Mouse (Mus musculus) neural tube, embryonic 12.5 days (tissue): ENCODE measurements around the gene Elfn1. TPM values are rescaled to one million over a fixed set of nuclear protein-coding genes. Genes with fewer than 3 reads are reported as not detected.
A peak's percentile ranks its signal among the peaks of the same experiment; 100 is the strongest.

Experiments
- ATAC-seq: fragments of 200-750 bp; cut with Nextera tagmentation; 2 replicates; pipeline ENCODE4 v1.8.0; 2017; ENCODE audit warnings: low read depth, mild to moderate bottlenecking, moderate TSS enrichment, moderate library complexity; ENCODE audit not compliant: low FRiP score
- H3K27ac ChIP-seq: fragments of 300-500 bp; sonication (generic); 2 replicates; pipeline ENCODE4 v1.5.1; 2016
- H3K27me3 ChIP-seq: fragments of 300-500 bp; sonication (generic); replicated peaks from 2 replicates; pipeline ENCODE4 v1.6.1; 2016; ENCODE audit warnings: mild to moderate bottlenecking
- H3K36me3 ChIP-seq: fragments of 300-500 bp; sonication (generic); 2 replicates; pipeline ENCODE4 v1.6.1; 2016; ENCODE audit warnings: mild to moderate bottlenecking
- H3K4me1 ChIP-seq: fragments of 300-500 bp; sonication (generic); 2 replicates; pipeline ENCODE4 v1.6.1; 2016
- H3K4me2 ChIP-seq: fragments of 300-500 bp; sonication (generic); replicated peaks from 2 replicates; pipeline ENCODE4 v1.6.1; 2016; ENCODE audit warnings: mild to moderate bottlenecking
- H3K4me3 ChIP-seq: fragments of 300-500 bp; sonication (generic); 2 replicates; pipeline ENCODE4 v1.5.1; 2016
- H3K9ac ChIP-seq: fragments of 300-500 bp; sonication (generic); 2 replicates; pipeline ENCODE4 v1.6.1; 2016; ENCODE audit warnings: mild to moderate bottlenecking
- H3K9me3 ChIP-seq: fragments of 300-500 bp; sonication (generic); 2 replicates; pipeline ENCODE4 v1.6.1; 2016; ENCODE audit warnings: mild to moderate bottlenecking
- whole genome bisulfite sequencing: fragments of 180-500 bp; shearing (Covaris S2); methylation state at CpG from one replicate; pipeline ENCODE4 v1.1.7; 2016; 5-methylcytosine and 5-hydroxymethylcytosine counted together
- polyA plus RNA-seq: library from polyadenylated mRNA; unstranded; fragments of >200 nt; fragmentation: Nextera tagmentation; extraction: Ambion mirVana; gene quantifications from 2 replicates; pipeline ENCODE4 v1.2.1, GENCODE M21; 2016

Elfn1 gene
- polyA plus RNA-seq, 1 experiment from 2014 or later, result 2.6 TPM

DNA sequence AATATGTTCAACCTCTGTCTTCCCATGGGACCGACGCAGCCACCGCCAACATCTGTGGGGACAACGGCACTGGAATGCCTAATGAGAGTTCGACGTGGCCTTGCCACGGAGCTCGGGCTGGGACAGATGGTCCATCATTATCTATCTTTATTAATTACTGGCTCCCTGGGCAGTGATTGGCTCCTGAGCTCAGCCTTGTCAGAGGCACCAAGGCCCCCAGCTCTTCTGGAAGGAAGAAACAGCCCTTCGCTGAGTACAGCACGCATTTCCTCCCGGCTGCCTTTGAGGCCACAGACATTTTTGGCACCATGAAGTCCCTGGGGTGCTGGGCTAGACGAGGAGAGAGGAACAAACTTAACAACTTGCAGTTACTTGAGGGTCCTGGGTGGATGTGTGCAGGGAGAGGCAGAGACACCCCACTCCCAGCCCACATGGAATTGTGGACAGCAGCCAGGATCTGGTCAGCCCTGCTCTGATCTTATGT is 13.7 kb upstream of the Elfn1 start:
- 0 out of 2 replicates have a peak, but pooled peaks have one; percentile 23 for ATAC-seq
- H3K4me2 ChIP-seq, result 0 out of 2 replicates have a peak overlapping the region, but pooled peaks have one; percentile 9
- 0 out of 2 replicates have a peak overlapping the region, but pooled peaks have one; percentile 22 for H3K27ac ChIP-seq
- H3K4me1 ChIP-seq, result peaks cover 28% of the 10 kb centered on the region
- no peaks in the 10 kb centered on the region for H3K9me3 ChIP-seq
- 0 out of 2 replicates have a peak, but pooled peaks cover 3% of the 10 kb centered on the region for H3K27me3 ChIP-seq
- no peak overlapping the region for H3K9ac ChIP-seq
- WGBS, result 41% methylated on average over 12 of the region's 12 CpGs
- H3K36me3 ChIP-seq, result no peaks in the 10 kb centered on the region
- H3K4me3 ChIP-seq, result no peak overlapping the region

DNA sequence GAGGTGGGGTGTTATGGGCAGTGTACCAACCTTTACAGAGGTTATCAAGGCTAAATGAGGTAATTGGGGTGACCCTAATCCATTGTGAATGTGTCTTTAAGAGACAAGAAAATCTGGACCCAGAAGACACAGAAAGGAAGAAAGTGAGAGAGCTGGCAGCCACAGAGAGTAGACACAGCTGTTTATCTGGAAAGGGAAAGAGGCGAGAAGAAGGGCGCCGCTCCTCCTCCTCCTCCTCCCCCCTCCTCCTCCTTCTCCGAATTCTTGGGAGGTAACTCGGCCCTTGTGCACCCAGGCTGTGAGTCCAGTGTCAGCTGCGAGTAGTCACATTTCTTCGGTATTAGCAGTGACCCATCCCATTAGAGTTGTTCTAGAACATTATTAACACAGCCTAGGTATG is 8.7 kb upstream of the Elfn1 start:
- WGBS, result 41% methylated on average over 7 of the region's 7 CpGs
- Histone ChIP-seq H3K4me1 (peaks cover 6% of the 10 kb centered on the region), H3K36me3 (no peaks in the 10 kb centered on the region), H3K27me3 (0 out of 2 replicates have a peak, but pooled peaks cover 3% of the 10 kb centered on the region), H3K4me3 (no peak overlapping the region), H3K27ac (no peak overlapping the region), H3K9ac (no peak overlapping the region), H3K9me3 (no peaks in the 10 kb centered on the region), H3K4me2 (no peak overlapping the region)
- ATAC-seq, result no peak

GRCm38 (mm10) chr5:139905121-139905520 is 2.6 kb upstream of the Elfn1 start:
- no peak for ATAC-seq
- Histone ChIP-seq H3K4me1 (peaks cover 31% of the 10 kb centered on the region), H3K4me3 (no peak overlapping the region), H3K4me2 (no peak overlapping the region), H3K36me3 (no peaks in the 10 kb centered on the region), H3K9ac (no peak overlapping the region), H3K27me3 (peaks cover 47% of the 10 kb centered on the region), H3K9me3 (no peaks in the 10 kb centered on the region), H3K27ac (no peak overlapping the region)
- 80% methylated on average over 5 of the region's 5 CpGs for WGBS

GRCm38 (mm10) chr5:139906507-139906906 is 1.2 kb upstream of the Elfn1 start:
- 33% methylated on average over 9 of the region's 9 CpGs for WGBS

DNA sequence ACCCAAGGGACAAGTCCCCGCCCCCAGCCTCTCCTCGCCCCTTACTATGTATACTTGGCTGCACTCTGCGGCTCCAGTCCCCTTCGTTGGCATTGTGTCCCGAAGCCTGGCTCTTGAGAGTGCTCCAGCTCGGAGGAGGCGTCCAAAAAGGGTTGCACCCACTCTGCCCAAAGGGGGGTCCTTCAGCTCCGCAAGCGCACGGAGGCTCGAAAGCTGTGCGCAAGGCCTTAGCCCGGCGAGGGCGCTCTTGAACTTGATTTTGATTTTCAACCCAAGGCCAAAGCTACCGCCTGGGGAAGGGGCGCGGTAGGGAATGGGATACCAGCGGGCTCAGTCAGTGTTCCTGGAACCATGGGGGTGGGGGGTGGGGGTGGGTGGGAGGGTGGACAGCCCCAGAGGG is 502 bp upstream of the Elfn1 start:
- 1% methylated on average over 19 of the region's 19 CpGs for WGBS
- peaks cover 52% of the 10 kb centered on the region for H3K4me1 ChIP-seq
- peak overlapping the region; percentile 89 for H3K4me2 ChIP-seq
- ATAC-seq, result no peak
- peaks cover 65% of the 10 kb centered on the region for H3K27me3 ChIP-seq
- H3K9ac ChIP-seq, result peak overlapping the region; percentile 79
- no peaks in the 10 kb centered on the region for H3K9me3 ChIP-seq
- no peaks in the 10 kb centered on the region for H3K36me3 ChIP-seq
- H3K4me3 ChIP-seq, result peak overlapping the region; percentile 63
- H3K27ac ChIP-seq, result no peak overlapping the region

More at GRCm38 (mm10) chr5:139906507-139906906, 1.2 kb upstream of the Elfn1 start:
- Histone ChIP-seq H3K4me3 (no peak overlapping the region), H3K9me3 (no peaks in the 10 kb centered on the region), H3K4me1 (peaks cover 45% of the 10 kb centered on the region), H3K27ac (no peak overlapping the region), H3K36me3 (no peaks in the 10 kb centered on the region), H3K4me2 (peak overlapping the region; percentile 89), H3K27me3 (peaks cover 60% of the 10 kb centered on the region), H3K9ac (no peak overlapping the region)
- no peak for ATAC-seq

GRCm38 (mm10) chr5:139908243-139908810 is 584 bp downstream of the Elfn1 start:
- WGBS, result under 1% methylated on average over 75 of the region's 78 CpGs
- Histone ChIP-seq H3K4me1 (peaks cover 63% of the 10 kb centered on the region), H3K9ac (peak overlapping the region; percentile 79), H3K36me3 (no peaks in the 10 kb centered on the region), H3K4me2 (peak overlapping the region; percentile 89), H3K27ac (peak overlapping the region; percentile 22; the same call in 1 of the 2 replicates), H3K9me3 (no peaks in the 10 kb centered on the region), H3K27me3 (peaks cover 76% of the 10 kb centered on the region), H3K4me3 (peak overlapping the region; percentile 63)
- ATAC-seq, result no peak

- H3K4me3 ChIP-seq, result peak overlapping the region; percentile 63
- peak overlapping the region; percentile 79 for H3K9ac ChIP-seq
- no peaks in the 10 kb centered on the region for H3K9me3 ChIP-seq
- 1% methylated on average over 49 of the region's 50 CpGs for WGBS
- no peak for ATAC-seq
- H3K27ac ChIP-seq, result peak overlapping the region; percentile 22; the same call in 1 of the 2 replicates
- H3K4me1 ChIP-seq, result peaks cover 63% of the 10 kb centered on the region
- H3K4me2 ChIP-seq, result peak overlapping the region; percentile 89
- H3K36me3 ChIP-seq, result no peaks in the 10 kb centered on the region
- H3K27me3 ChIP-seq, result peaks cover 83% of the 10 kb centered on the region
Measured at GRCm38 (mm10) chr5:139908811-139909627, 1.3 kb downstream of the Elfn1 start.

DNA sequence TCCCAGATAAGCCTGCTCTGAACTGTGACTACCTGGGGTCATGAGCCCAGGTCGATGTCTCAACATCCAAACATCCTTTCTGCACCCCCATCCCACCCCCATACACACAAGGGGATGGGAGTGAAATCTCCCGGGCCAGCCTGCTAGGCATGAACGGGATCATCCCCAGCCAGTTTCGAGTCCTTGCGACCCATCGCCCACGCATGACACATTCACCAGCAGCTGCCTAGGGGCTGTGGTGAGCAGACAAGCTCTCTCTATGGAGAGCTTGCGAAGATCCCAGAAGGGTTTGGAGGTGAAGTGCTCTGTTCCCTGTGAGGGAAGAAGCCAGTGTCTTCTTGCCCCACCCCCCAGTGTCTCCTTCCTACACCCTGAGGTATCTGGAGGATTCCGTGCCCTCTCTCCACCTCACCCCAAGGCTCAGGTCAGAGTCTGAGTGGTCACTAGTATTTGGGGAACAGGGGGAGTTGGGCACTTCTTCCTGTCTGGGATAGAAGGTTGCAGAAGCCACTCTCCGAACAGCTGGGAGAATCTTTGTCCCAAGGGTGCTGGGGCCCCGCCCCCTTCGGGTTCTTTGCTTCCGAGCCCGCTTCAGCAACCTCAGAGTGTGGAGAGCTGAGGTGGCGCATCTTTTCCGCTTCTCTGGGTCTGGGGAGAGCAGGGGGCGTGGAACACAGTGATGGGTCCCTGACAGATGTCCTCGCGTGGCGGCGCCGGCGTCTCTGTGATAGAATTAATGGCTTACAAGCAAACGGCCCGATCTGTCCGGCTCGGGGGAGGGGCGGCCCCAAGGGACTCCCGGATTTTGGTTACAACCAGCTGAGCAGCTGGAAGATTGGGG is 2.2 kb downstream of the Elfn1 start:
- peaks cover 91% of the 10 kb centered on the region for H3K27me3 ChIP-seq
- no peaks in the 10 kb centered on the region for H3K36me3 ChIP-seq
- H3K27ac ChIP-seq, result no peak overlapping the region
- ATAC-seq, result no peak
- peaks cover 63% of the 10 kb centered on the region for H3K4me1 ChIP-seq
- no peaks in the 10 kb centered on the region for H3K9me3 ChIP-seq
- WGBS, result 1% methylated on average over 29 of the region's 29 CpGs
- peak overlapping the region; percentile 35; the same call in 1 of the 2 replicates for H3K9ac ChIP-seq
- peak overlapping the region; percentile 89 for H3K4me2 ChIP-seq
- peak overlapping the region; percentile 25 for H3K4me3 ChIP-seq

DNA sequence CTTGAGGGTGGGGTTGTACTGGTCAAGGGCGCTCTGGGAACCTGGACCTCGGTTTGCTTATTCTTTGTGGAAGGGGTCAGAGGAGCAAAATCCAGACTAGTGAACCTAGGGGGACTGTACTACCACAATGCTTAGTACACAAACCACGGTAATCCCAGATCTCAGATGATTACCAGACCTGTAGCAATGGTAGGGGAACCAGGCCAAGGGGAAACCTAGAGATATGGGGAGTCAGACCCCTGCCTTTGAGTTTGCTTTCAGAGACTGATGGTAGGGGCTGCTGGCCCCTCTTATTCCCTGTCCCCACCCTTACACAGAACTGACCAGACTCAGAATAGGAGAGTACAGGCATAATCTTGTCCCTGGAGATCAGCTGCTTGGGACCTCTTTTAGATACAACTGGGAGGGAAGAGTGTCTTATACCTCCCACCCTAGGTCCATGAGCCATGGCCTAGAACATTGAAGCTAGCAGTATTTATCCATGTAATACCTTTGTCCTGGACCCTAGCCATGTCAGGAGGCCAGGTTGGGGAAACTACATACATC is 3.1 kb downstream of the Elfn1 start:
- no peak overlapping the region for H3K9ac ChIP-seq
- no peaks in the 10 kb centered on the region for H3K36me3 ChIP-seq
- peaks cover 63% of the 10 kb centered on the region for H3K4me1 ChIP-seq
- no peaks in the 10 kb centered on the region for H3K9me3 ChIP-seq
- H3K27ac ChIP-seq, result no peak overlapping the region
- H3K4me2 ChIP-seq, result peak overlapping the region; percentile 89
- WGBS, result 7% methylated on average over 3 of the region's 3 CpGs
- no peak overlapping the region for H3K4me3 ChIP-seq
- ATAC-seq, result no peak
- peaks cover 91% of the 10 kb centered on the region for H3K27me3 ChIP-seq

GRCm38 (mm10) chr5:139911506-139911905 is 3.8 kb downstream of the Elfn1 start:
- Histone ChIP-seq H3K4me2 (peak overlapping the region; percentile 89), H3K9me3 (no peaks in the 10 kb centered on the region), H3K27ac (peak overlapping the region; percentile 53), H3K27me3 (peaks cover 91% of the 10 kb centered on the region), H3K36me3 (no peaks in the 10 kb centered on the region), H3K4me1 (peaks cover 63% of the 10 kb centered on the region), H3K9ac (peak overlapping the region; percentile 68), H3K4me3 (peak overlapping the region; percentile 52; the same call in 1 of the 2 replicates)
- ATAC-seq, result 0 out of 2 replicates have a peak, but pooled peaks have one; percentile 6
- 2% methylated on average over 19 of the region's 19 CpGs for WGBS

- peak overlapping the region; percentile 53; the same call in 1 of the 2 replicates for H3K27ac ChIP-seq
Measured at GRCm38 (mm10) chr5:139912121-139912771, 4.5 kb downstream of the Elfn1 start.

More at GRCm38 (mm10) chr5:139912121-139912771, 4.5 kb downstream of the Elfn1 start:
- peaks cover 85% of the 10 kb centered on the region for H3K27me3 ChIP-seq
- peak overlapping the region; percentile 89 for H3K4me2 ChIP-seq
- H3K4me1 ChIP-seq, result peaks cover 58% of the 10 kb centered on the region
- 0 out of 2 replicates have a peak, but pooled peaks have one; percentile 23 for ATAC-seq
- peak overlapping the region; percentile 68 for H3K9ac ChIP-seq
- peak overlapping the region; percentile 52 for H3K4me3 ChIP-seq
- no peaks in the 10 kb centered on the region for H3K36me3 ChIP-seq
- no peaks in the 10 kb centered on the region for H3K9me3 ChIP-seq
- WGBS, result under 1% methylated on average over 46 of the region's 64 CpGs
